ENCODE assay signal across 11 mouse cellular contexts in genomic region chr8:120404609-120405036, GRCm38 (mm10).
DNase-seq lines count a peak whose midpoint lies in the region; ATAC-seq and TF ChIP-seq lines count a peak whose summit lies in the region.
"Had no signal": no experiment of that assay in that cellular context is flagged by ENCODE, and none has a peak within 500 bp of the region (broad histone marks: within the 10 kb centered on the region; RNA-seq: fewer than 3 reads in every experiment).

No protein-coding gene starts in this region.

- H3K27me3 ChIP-seq in CH12.LX (replicated peaks), result peaks cover 6% of the 10 kb centered on the region
- 0 out of 2 replicates have a peak, but pooled peaks cover 12% of the 10 kb centered on the region for H3K27me3 ChIP-seq in liver, embryonic 13.5 days
- H3K27me3 ChIP-seq: Patski had no signal

- H3K27ac ChIP-seq in CH12.LX (ENCODE audit: insufficient read depth, low read depth), result no peak overlapping the region
- no peak overlapping the region for H3K27ac ChIP-seq in liver, embryonic 13.5 days
- H3K27ac ChIP-seq: heart, embryonic 13.5 days had no signal

- in situ Hi-C loops in CH12.LX (cut with MboI; ENCODE audit: low pct_ligation_motif_present, low pct_unique_long_range_greater_than_20kb, low sequenced_read_pairs), result loop anchor here (5.0 kb wide), 2 partner anchors 88 to 133 kb away; no protein-coding TSS in a partner anchor

- WGBS in liver, embryonic 13.5 days (ENCODE audit: insufficient replicate concordance), result 46% methylated on average over 7 of the region's 7 CpGs

- no peak for TF ChIP-seq EP300 in CH12.LX (IDR thresholded peaks at IDR 0.05; ENCODE audit: low read length)

- H3K9me3 ChIP-seq in CH12.LX (replicated peaks; ENCODE audit: low read length), result no peaks in the 10 kb centered on the region
- no peaks in the 10 kb centered on the region for H3K9me3 ChIP-seq in liver, embryonic 13.5 days (replicated peaks)
- H3K9me3 ChIP-seq: heart, embryonic 13.5 days had no signal

- peaks cover 36 to 58% of the 10 kb centered on the region in 2 experiments for H3K4me1 ChIP-seq in CH12.LX (ENCODE audit: control insufficient read depth in 1 of 2, insufficient read depth in 2 of 2)
- peaks cover 76% of the 10 kb centered on the region for H3K4me1 ChIP-seq in liver, embryonic 13.5 days (replicated peaks)

- ATAC-seq in granulocyte monocyte progenitor cell, adult 5-6 weeks (replicated peaks; ENCODE audit: poor library complexity, severe bottlenecking), result peak; percentile 63
- ATAC-seq in liver, embryonic 13.5 days (ENCODE audit: low read depth), result peak; percentile 22; the same call in 1 of the 2 replicates
- ATAC-seq: Patski had no signal

- TF ChIP-seq CTCF in CH12.LX (conservative IDR thresholded peaks at IDR 0.05 in 1 of 2, IDR thresholded peaks at IDR 0.05 in 1 of 2; ENCODE audit: low read depth in 2 of 2, low read length in 2 of 2), result peak; percentile 78 to 82

- no peak overlapping the region for H3K9ac ChIP-seq in CH12.LX (ENCODE audit: insufficient read depth, low read depth)
- no peak overlapping the region for H3K9ac ChIP-seq in liver, embryonic 13.5 days
- H3K9ac ChIP-seq: heart, embryonic 13.5 days had no signal

- no peak for TF ChIP-seq POLR2A in CH12.LX (IDR thresholded peaks at IDR 0.05; ENCODE audit: low read depth, low read length)

- H3K36me3 ChIP-seq in CH12.LX (replicated peaks in 1 of 2; ENCODE audit: control insufficient read depth in 1 of 2, insufficient read depth in 1 of 2, low read length in 1 of 2), result no peaks in the 10 kb centered on the region
- no peaks in the 10 kb centered on the region for H3K36me3 ChIP-seq in liver, embryonic 13.5 days
- H3K36me3 ChIP-seq: heart, embryonic 13.5 days had no signal

- no peak overlapping the region for H3K4me3 ChIP-seq in CH12.LX (replicated peaks in 1 of 3; ENCODE audit: low read depth in 2 of 3, low read length in 2 of 3, poor library complexity in 1 of 3)
- no peak overlapping the region for H3K4me3 ChIP-seq in liver, embryonic 13.5 days (replicated peaks)
- H3K4me3 ChIP-seq: heart, embryonic 13.5 days; myocyte had no signal

- DNase-seq in heart, adult 11 months, result peak; percentile 92
- no peak for DNase-seq in heart, adult 9 months (ENCODE audit: low spot score in 2 of 2)
- peak; percentile 40 for DNase-seq in CH12.LX (ENCODE audit: extremely low read depth)
- peak; percentile 36 for DNase-seq in c-Kit-positive CD71-positive TER-119-negative erythroid progenitor cells, embryonic 14.5 days (ENCODE audit: low read depth)
- DNase-seq in liver, embryonic 13.5 days, result peak; percentile 56
- DNase-seq in spleen, adult 12 weeks (ENCODE audit: low spot score), result peak; percentile 59
- DNase-seq in ovary, postnatal 10 days (ENCODE audit: low spot score), result no peak

- peak; percentile 60 for TF ChIP-seq RAD21 in CH12.LX (IDR thresholded peaks at IDR 0.05; ENCODE audit: low read depth, low read length)

- dilution Hi-C loops in CH12.LX (cut with MboI; ENCODE audit: extremely low pct_ligation_motif_present, extremely low pct_unique_long_range_greater_than_20kb, low sequenced_read_pairs), result no loop called here

- no peak overlapping the region for H3K4me2 ChIP-seq in CH12.LX (ENCODE audit: insufficient read depth, low read depth, poor library complexity, severe bottlenecking)
- no peak overlapping the region for H3K4me2 ChIP-seq in liver, embryonic 13.5 days
- H3K4me2 ChIP-seq: heart, embryonic 13.5 days had no signal

- H3K79me2 ChIP-seq in CH12.LX (replicated peaks; ENCODE audit: control insufficient read depth, extremely low read depth, insufficient read depth, poor library complexity, severe bottlenecking), result no peaks in the 10 kb centered on the region

TF ChIP-seq in CH12.LX, 34 proteins besides CTCF, POLR2A, EP300 and RAD21:
- TF ChIP-seq HCFC1 (IDR thresholded peaks at IDR 0.05; ENCODE audit: low read depth, low read length), result no peak
- no peak for TF ChIP-seq ZMIZ1 (IDR thresholded peaks at IDR 0.05; ENCODE audit: low read depth, low read length)
- no peak for TF ChIP-seq SIN3A (IDR thresholded peaks at IDR 0.05; ENCODE audit: low read length)
- peak; percentile 19; the same call in 1 of the 2 replicates for TF ChIP-seq ZC3H11A (IDR thresholded peaks at IDR 0.05; ENCODE audit: low read depth, low read length)
- TF ChIP-seq TCF12 (IDR thresholded peaks at IDR 0.05; ENCODE audit: low read depth, low read length), result 0 out of 2 replicates have a peak, but pooled peaks have one; percentile 24
- TF ChIP-seq E2F4 (IDR thresholded peaks at IDR 0.05; ENCODE audit: insufficient replicate concordance, low read depth, low read length), result no peak
- TF ChIP-seq MAZ (IDR thresholded peaks at IDR 0.05; ENCODE audit: low read depth, low read length), result no peak
- TF ChIP-seq CHD1 (IDR thresholded peaks at IDR 0.05; ENCODE audit: low read depth, low read length), result no peak
- peak; percentile 86 for TF ChIP-seq SMC3 (IDR thresholded peaks at IDR 0.05; ENCODE audit: low read depth, low read length)
- TF ChIP-seq MYC (IDR thresholded peaks at IDR 0.05; ENCODE audit: low read depth, low read length), result no peak
- TF ChIP-seq NRF1 (IDR thresholded peaks at IDR 0.05; ENCODE audit: low read depth, low read length), result no peak
- no peak for TF ChIP-seq MAFK (IDR thresholded peaks at IDR 0.05; ENCODE audit: insufficient replicate concordance, low read length)

Comparison
In these comparisons a context has a peak if more than half of its experiments do, and no peak if none do; other contexts are left out.
1. DNase-seq: peak in heart, adult 11 months (single experiment), CH12.LX (single experiment), c-Kit-positive CD71-positive TER-119-negative erythroid progenitor cells, embryonic 14.5 days (single experiment), liver, embryonic 13.5 days (single experiment) and spleen, adult 12 weeks (single experiment); none in heart, adult 9 months (0 of 2) and ovary, postnatal 10 days (single experiment).